Comparison of ENCODE assay signal across 21 mouse cellular contexts in the genomic region with DNA sequence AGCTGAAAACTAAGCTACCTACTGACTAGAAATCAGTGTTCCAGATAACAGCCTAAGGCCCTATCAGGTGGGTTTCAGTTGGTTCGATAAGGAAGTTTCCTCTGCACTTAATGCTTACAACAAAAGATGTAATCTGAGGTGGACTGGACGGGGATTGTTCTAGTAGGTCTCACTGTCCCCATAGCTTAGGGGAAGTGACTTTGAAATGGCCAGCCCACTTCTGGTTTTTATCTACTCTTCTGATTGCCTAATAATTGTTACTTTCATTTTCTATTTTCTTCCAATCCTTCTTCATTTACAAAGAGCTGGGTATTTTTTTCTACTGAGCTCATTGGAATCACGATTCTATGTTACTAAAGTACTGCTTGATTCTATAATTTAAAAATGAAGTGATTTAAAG. TPM values are rescaled to one million over a fixed set of nuclear protein-coding genes. Genes with fewer than 3 reads are reported as not detected.
A peak's percentile ranks its signal among the peaks of the same experiment; 100 is the strongest.
DNase-seq lines count a peak whose midpoint lies in the region; ATAC-seq and TF ChIP-seq lines count a peak whose summit lies in the region.
"Had no signal": no experiment of that assay in that cellular context is flagged by ENCODE, and none has a peak within 500 bp of the region (broad histone marks: within the 10 kb centered on the region; RNA-seq: fewer than 3 reads in every experiment).

No protein-coding gene starts in this region.

- H3K36me3 ChIP-seq in liver, adult 2 months (ENCODE audit: control insufficient read depth, insufficient read depth, low read length), result no peaks in the 10 kb centered on the region
- H3K36me3 ChIP-seq in liver, embryonic 11.5 days (ENCODE audit: control insufficient read depth, insufficient read depth, low read length), result no peaks in the 10 kb centered on the region
- no peaks in the 10 kb centered on the region for H3K36me3 ChIP-seq in midbrain, embryonic 16.5 days (ENCODE audit: control insufficient read depth, insufficient read depth, low read length)
- H3K36me3 ChIP-seq: embryonic facial prominence, embryonic 12.5 days; hindbrain, embryonic 12.5 days; limb, embryonic 12.5 days; liver, embryonic 15.5 days; midbrain, embryonic 12.5 days had no signal

- H3K27me3 ChIP-seq in liver, adult 2 months (ENCODE audit: control insufficient read depth, insufficient read depth, low read length), result no peaks in the 10 kb centered on the region
- H3K27me3 ChIP-seq in liver, embryonic 11.5 days (replicated peaks; ENCODE audit: control insufficient read depth, insufficient read depth, low read length), result no peaks in the 10 kb centered on the region
- H3K27me3 ChIP-seq in midbrain, embryonic 16.5 days (ENCODE audit: control insufficient read depth, insufficient read depth, low read depth, low read length), result no peaks in the 10 kb centered on the region
- H3K27me3 ChIP-seq: embryonic facial prominence, embryonic 12.5 days; forebrain, embryonic 13.5 days; hindbrain, embryonic 12.5 days; limb, embryonic 12.5 days; liver, embryonic 15.5 days; midbrain, embryonic 12.5 days had no signal

- H3K4me1 ChIP-seq in liver, adult 2 months (ENCODE audit: control insufficient read depth, insufficient read depth, low read length), result no peaks in the 10 kb centered on the region
- H3K4me1 ChIP-seq in liver, embryonic 11.5 days (replicated peaks; ENCODE audit: control insufficient read depth, insufficient read depth, low read length), result no peaks in the 10 kb centered on the region
- H3K4me1 ChIP-seq in midbrain, embryonic 16.5 days (ENCODE audit: control insufficient read depth, insufficient read depth, low read length), result no peaks in the 10 kb centered on the region
- H3K4me1 ChIP-seq: embryonic facial prominence, embryonic 12.5 days; forebrain, embryonic 13.5 days; hindbrain, embryonic 12.5 days; liver, embryonic 15.5 days; midbrain, embryonic 12.5 days had no signal

- no peak overlapping the region for H3K4me2 ChIP-seq in liver, embryonic 11.5 days
- no peak overlapping the region for H3K4me2 ChIP-seq in midbrain, embryonic 16.5 days (ENCODE audit: low read length)
- H3K4me2 ChIP-seq: embryonic facial prominence, embryonic 12.5 days; forebrain, embryonic 13.5 days; hindbrain, embryonic 12.5 days; limb, embryonic 12.5 days; liver, embryonic 15.5 days; midbrain, embryonic 12.5 days had no signal

- intact Hi-C loops in heart, postnatal 14 days (cut with DNase I), result no loop called here

- H3K4me3 ChIP-seq in liver, adult 2 months (ENCODE audit: insufficient read depth, low read depth, low read length), result no peak overlapping the region
- no peak overlapping the region for H3K4me3 ChIP-seq in liver, embryonic 11.5 days (ENCODE audit: low read depth, low read length)
- H3K4me3 ChIP-seq in midbrain, embryonic 16.5 days (ENCODE audit: low read depth, low read length), result no peak overlapping the region
- H3K4me3 ChIP-seq: embryonic facial prominence, embryonic 12.5 days; erythroblast, embryonic 14.5 days; forebrain, embryonic 13.5 days; hindbrain, embryonic 12.5 days; limb, embryonic 12.5 days; liver, embryonic 15.5 days; midbrain, embryonic 12.5 days had no signal

- no peak overlapping the region for H3K27ac ChIP-seq in liver, adult 2 months (replicated peaks; ENCODE audit: insufficient read depth, low read depth, low read length)
- no peak overlapping the region for H3K27ac ChIP-seq in liver, embryonic 11.5 days (ENCODE audit: low read depth, low read length)
- H3K27ac ChIP-seq in midbrain, embryonic 16.5 days (ENCODE audit: low read length), result no peak overlapping the region
- H3K27ac ChIP-seq: embryonic facial prominence, embryonic 12.5 days; forebrain, embryonic 13.5 days; hindbrain, embryonic 12.5 days; limb, embryonic 12.5 days; liver, embryonic 15.5 days; midbrain, embryonic 12.5 days had no signal

- DNase-seq in heart, adult 18-20 months, result peak; percentile 33 to 38
- no peak for DNase-seq in heart, postnatal 14 days
- peak; percentile 17 for DNase-seq in liver, adult 2 months (ENCODE audit: extremely low read depth, low read depth, low spot score)
- no peak for DNase-seq in liver, embryonic 11.5 days (ENCODE audit: low spot score)
- DNase-seq in c-Kit-positive CD71-negative TER-119-negative erythroid progenitor cells, embryonic 14.5 days (ENCODE audit: low read depth), result peak; percentile 16
- DNase-seq in cerebellum, adult 9-11 months, result no peak
- DNase-seq: B cell, adult 2 months; cerebellum, adult 8-10 months; gastrocnemius, postnatal 14 days; lung, postnatal 10 days; right cerebral cortex, postnatal 14 days; thymus, adult 2 months had no signal

- no peak for ATAC-seq in liver, embryonic 11.5 days (replicated peaks; ENCODE audit: low FRiP score)
- ATAC-seq in megakaryocyte progenitor cell, adult 5-6 weeks (replicated peaks; ENCODE audit: poor library complexity), result peak; percentile 86
- no peak for ATAC-seq in midbrain, embryonic 16.5 days
- ATAC-seq: forebrain, embryonic 13.5 days had no signal

- TF ChIP-seq CTCF in liver, adult 2 months (IDR thresholded peaks at IDR 0.05; ENCODE audit: low read depth, low read length), result no peak

- no peak overlapping the region for H3K9ac ChIP-seq in liver, adult 2 months (ENCODE audit: low read depth, low read length)
- H3K9ac ChIP-seq in liver, embryonic 11.5 days (ENCODE audit: low read depth, low read length), result no peak overlapping the region
- no peak overlapping the region for H3K9ac ChIP-seq in midbrain, embryonic 16.5 days (ENCODE audit: low read depth, low read length)
- H3K9ac ChIP-seq: embryonic facial prominence, embryonic 12.5 days; forebrain, embryonic 13.5 days; hindbrain, embryonic 12.5 days; limb, embryonic 12.5 days; liver, embryonic 15.5 days; midbrain, embryonic 12.5 days had no signal

- TF ChIP-seq POLR2A in liver, adult 2 months (IDR thresholded peaks at IDR 0.05; ENCODE audit: extremely low read depth, insufficient read depth, low read length), result no peak

- WGBS in liver, adult 2 months, result 64% methylated on average over 3 of the region's 3 CpGs
- 55% methylated on average over 3 of the region's 3 CpGs for WGBS in liver, embryonic 11.5 days
- WGBS in midbrain, embryonic 16.5 days, result 86% methylated on average over 3 of the region's 3 CpGs

- H3K9me3 ChIP-seq in liver, embryonic 11.5 days (ENCODE audit: control insufficient read depth, low read length), result no peaks in the 10 kb centered on the region
- no peaks in the 10 kb centered on the region for H3K9me3 ChIP-seq in midbrain, embryonic 16.5 days (replicated peaks; ENCODE audit: control insufficient read depth, low read length, poor library complexity, severe bottlenecking)
- H3K9me3 ChIP-seq: embryonic facial prominence, embryonic 12.5 days; forebrain, embryonic 13.5 days; hindbrain, embryonic 12.5 days; liver, embryonic 15.5 days; midbrain, embryonic 12.5 days had no signal

- no peaks in the 10 kb centered on the region for H3K79me2 ChIP-seq in liver, adult 2 months (ENCODE audit: control insufficient read depth, insufficient read depth, low read length)

RNA-seq across cellular contexts. Expression of gene Lpar1, which starts 59.3 kb away (rescaled TPM):
- 1 to 10 TPM; 7.0 to 7.5 TPM for total RNA-seq in heart, adult 18-20 months (2021)
- 10 to 100 TPM; 18.4 to 19.1 TPM for total RNA-seq in heart, postnatal 14 days (2021)
- 0.83 and 0.94 TPM in 2 replicates for total RNA-seq in liver, adult 2 months (2014; rRNA removed)
- polyA plus RNA-seq in liver, adult 2 months (2012; rRNA removed), result 0.63 and 0.89 TPM in 2 replicates
- polyA plus RNA-seq in liver, embryonic 11.5 days (2014; fragmentation: Nextera tagmentation; extraction: Ambion mirVana), result 21.3 and 24.7 TPM in 2 replicates
- 0.27 TPM in 1 of 2 replicates, not detected in the other for total RNA-seq in megakaryocyte progenitor cell, adult 5-6 weeks (2015)
- total RNA-seq in megakaryocyte progenitor cell, adult 5-6 weeks (2017), result 0.29 TPM in 1 of 2 replicates, not detected in the other
- polyA plus RNA-seq in midbrain, embryonic 16.5 days (2015; fragmentation: Nextera tagmentation; extraction: Ambion mirVana), result 20.9 and 23.8 TPM in 2 replicates

Comparison
In these comparisons a context has a peak if more than half of its experiments do, and no peak if none do; other contexts are left out.
1. DNase-seq: peak in heart, adult 18-20 months (2 of 2), liver, adult 2 months (single experiment) and c-Kit-positive CD71-negative TER-119-negative erythroid progenitor cells, embryonic 14.5 days (single experiment); none in heart, postnatal 14 days (0 of 2), liver, embryonic 11.5 days (single experiment) and cerebellum, adult 9-11 months (single experiment).